Mouse (Mus musculus) kidney, adult 9 months (tissue): Measurements from ENCODE around the gene Wiz.
A peak's percentile ranks its signal among the peaks of the same experiment; 100 is the strongest.

Experiments
- DNase-seq: peaks from one replicate; pipeline ENCODE4 v3.0.0; 2022

Gene Wiz

DNA sequence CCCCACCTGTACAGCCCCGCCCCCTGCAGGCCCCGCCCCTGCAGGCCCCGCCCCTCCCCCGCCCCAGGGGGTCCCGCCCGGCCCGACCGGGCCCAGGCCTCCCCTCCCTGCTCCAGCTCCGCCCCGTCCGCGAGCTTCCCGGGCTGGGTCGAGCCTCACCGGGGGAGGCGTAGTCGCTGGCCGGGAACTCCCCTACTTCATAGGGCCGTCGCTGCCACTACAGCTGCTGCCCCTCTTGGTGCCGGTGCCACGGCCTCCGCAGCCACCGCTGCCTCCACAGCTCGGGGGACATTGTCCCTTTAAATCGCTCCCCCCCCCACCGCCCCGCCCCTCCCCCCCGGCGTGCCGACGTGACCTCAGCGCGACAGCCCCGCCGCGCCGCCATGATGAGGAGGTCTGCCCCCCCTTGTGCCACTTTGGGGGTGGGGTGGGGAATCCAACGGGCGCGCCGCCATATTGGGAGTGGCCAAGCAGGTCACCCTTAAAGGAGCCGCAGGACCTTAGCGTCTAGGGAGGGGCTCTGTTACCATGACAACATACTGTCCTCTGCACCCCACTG, at the start of gene Wiz:
TSS of gene Wiz (minus strand) at position 339 of the 559 bp plus-strand sequence.
- DNase-seq, result peak; percentile 97

DNA sequence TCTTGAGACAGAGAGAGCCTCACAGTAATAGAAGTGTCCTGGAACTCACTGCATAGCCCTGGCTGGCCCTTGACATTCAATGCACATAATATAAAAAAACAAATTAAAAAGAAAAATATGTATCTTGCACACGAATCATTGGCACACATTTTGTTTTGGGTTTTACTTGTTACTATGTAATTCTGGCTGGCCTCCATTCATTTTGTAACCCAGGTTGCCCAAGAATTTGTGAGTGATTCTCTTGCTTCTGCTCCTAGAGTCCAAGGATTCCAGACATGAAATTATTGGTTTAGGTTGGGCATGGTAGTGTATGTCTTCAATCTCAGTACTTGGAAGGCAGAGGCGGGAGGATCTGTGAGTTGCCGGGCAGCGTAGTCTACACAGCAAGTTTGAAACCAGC, 47.9 kb upstream of the Wiz start:
- no peak for DNase-seq

DNA sequence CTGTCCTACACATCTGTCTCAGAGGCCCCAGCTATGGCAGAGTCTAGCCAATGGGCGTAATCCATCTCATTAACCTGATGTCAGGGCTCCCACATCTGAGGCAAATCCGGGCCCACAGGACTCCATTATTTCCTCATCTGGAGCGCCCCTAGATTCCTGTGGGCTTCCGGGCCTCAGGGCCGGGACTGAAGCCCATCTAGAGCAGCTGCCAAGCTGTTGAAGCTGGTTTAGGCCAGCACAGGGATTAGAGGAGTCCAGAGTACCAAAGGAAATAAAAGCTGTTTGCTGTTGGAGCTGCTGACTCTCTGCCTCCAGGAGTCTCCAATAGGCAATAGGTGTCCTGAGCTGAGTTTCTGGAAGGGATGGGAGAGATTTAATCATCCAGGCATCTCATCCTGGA, 45.9 kb upstream of the Wiz start:
- DNase-seq, result peak; percentile 13

DNA sequence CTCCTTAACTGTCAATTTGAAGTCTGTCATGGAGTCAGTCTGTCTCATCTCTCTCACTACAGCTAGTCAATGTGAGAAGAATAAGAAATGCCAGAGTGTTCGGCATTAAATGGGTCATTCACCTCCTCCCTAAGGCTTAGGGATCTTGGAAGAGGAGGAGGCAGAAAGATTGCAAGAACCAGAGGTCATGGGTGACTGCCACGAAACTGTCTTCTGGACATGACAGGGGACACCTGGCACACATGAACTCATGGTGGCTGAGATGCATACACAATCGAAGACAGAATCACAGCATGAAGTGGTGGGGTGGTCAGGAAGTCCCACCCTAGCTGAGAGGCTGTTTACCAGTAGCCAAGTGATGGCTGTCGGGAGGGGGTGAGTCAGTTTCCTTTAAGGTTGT, 45.1 kb upstream of the Wiz start:
- DNase-seq, result no peak

DNA sequence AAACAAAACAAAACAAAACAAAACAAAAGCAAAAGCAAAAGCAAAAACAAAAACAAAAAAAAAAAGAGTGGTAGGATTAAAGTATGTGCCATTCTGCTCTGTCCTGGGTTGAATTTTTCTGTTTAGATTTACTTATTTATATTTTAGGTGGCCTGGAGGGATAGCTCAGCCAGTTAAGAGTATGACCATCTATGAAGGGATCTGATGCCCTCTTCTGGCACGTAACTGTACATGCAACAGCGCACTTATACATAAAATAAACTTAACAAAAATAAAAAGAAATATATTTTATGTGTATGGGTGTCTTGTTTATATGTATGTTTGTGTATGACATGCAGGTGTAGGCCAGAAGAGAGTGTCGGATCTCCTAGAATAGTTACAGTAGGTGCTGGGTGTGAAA, 42.7 kb upstream of the Wiz start:
- peak; percentile 25 for DNase-seq

DNA sequence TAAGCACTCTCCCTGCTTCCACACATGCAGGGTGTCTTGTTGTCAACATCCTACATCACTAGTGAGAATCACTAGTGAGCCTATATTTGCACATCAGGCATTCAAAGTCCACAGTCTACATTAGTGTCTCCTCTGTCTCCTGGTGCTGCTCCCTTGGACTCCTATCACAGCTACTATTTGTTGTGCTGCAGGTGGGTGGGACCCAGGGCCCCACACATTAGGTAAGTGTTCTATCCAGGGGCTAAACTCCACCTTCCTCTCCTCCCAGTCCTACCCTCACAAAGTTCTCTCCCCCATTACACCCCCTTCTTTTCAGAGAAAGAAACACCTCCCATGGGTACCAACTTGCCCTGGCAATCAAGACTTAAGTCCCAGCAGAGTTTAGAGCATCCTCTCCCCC, 37.4 kb upstream of the Wiz start:
- no peak for DNase-seq

DNA sequence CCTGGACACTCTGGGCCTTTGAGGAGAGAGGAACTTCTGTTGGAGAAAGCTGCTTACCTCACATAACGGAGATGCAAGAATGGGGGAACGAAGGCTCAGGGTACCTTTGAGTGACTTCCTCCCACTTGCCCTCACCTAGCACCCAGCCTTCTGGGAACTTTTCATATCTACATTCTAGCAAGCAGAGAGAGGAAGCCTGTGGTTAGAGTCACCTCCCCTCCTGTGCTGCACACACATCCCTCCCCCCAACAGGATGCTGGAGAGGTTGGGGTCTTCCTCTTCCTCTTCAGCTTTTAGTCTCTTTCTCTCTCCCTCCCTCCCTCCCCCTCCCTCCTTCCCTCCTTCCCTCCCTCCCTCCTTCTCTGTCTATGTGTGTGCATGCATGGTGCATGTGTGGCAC, 34.8 kb upstream of the Wiz start, which contains the start of gene Pglyrp2:
TSS of gene Pglyrp2 (minus strand) at position 134 of the 400 bp plus-strand sequence.
- DNase-seq, result no peak

DNA sequence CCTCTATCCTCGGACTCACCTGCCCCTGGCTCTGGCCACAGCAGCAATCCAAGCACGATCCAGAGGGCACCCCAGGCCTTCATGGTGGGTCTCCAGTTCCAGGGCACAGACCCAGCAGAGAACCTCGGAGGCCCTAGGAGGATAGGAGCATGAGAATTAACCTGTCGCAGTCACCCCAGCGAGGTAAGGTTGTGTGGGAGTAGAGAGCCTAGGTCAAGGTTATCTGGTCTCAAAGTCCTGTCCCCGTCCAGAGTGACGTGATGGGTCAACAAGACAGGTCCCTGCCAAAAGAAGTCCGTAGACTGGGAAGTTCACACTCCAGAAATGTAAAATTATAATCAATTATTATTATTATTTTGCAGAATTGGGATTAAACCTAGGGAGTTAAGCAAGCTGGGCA, 31.5 kb upstream of the Wiz start:
- no peak for DNase-seq

DNA sequence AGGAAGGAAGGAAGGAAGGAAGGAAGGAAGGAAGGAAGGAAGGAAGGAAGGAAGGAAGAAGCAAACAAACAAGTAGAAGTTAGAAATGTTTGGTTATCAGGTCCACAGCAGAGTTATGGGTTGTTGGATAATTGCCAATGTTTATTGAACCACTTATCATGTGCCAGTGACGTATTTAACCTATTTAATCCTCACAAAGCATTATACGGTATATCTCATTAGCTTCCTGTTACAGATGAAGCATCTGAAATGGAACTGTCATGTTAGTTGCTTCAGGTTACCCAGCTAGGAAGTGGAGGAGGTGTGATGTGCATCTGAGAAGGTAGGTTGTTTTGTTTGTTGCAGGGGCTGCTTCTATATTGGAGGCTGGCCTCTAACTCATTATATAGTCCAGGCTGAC, 30.8 kb upstream of the Wiz start:
- no peak for DNase-seq

DNA sequence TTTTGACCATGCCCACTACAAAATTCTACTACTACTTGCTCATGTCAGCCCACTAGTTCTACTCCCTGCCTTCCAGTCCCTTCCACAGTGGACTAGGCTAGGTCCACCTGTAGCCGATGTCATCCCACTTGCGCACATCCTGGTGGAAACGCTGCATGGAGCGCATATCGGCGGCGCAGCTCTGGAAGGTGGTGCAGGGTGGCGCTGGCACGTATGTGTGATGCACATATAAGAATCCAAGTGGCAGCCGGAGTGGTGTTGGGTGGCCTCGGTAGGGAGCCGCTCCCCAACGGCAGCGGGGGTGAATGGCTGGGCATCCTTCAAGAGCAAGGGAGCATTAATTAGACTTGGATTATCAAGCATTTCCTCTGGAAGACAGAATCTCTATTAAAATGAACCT, 27.5 kb upstream of the Wiz start:
- DNase-seq, result no peak

DNA sequence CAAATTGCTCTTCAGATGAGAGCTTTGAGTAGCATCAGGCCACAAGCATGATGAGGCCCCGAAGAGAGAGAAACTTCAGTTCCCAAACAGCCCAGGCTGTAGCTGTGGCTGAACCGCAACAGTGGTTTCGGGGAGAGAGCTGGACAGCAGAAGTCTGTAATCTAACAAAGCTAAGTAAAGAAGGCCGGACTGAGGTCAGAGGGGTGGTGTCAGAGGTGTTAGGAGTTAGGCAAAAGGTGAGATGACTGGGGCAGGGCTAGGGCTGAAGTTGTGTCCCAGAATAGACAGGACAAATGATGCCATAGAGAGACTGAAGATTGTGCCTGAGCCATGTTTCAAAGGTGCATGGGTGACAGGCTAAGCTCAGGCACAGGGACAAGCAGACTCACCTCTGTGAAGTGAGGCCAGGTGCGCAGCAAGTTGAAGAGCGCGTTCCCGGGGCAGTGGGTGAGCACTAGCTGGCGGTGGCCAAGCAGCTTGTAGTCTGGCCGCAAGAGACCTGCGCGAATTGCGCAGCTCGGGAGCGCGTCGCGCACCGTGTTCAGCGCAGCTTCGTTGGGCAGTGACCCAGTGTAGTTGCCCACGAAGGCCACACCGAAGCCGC, 26.3 kb upstream of the Wiz start:
- no peak for DNase-seq

DNA sequence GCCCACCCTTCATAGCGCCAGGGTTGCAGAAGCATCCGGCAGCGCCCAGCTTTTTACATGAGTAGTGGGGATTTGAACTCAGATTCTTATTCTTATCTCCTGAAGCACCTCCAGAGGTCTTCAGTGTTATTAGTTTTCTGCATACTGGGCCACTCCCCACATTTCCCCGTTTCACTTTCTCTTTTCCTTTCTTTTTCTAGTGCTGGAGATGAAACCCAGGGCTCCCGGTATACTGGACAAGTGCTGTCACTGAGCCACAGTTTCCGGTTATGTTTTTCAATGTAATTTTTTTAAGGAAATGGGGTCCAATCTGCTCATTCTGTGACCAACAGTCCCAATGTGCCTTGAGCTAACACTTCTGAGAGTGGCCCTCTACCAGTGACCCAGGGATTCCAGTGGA, 22.7 kb upstream of the Wiz start:
- DNase-seq, result no peak

DNA sequence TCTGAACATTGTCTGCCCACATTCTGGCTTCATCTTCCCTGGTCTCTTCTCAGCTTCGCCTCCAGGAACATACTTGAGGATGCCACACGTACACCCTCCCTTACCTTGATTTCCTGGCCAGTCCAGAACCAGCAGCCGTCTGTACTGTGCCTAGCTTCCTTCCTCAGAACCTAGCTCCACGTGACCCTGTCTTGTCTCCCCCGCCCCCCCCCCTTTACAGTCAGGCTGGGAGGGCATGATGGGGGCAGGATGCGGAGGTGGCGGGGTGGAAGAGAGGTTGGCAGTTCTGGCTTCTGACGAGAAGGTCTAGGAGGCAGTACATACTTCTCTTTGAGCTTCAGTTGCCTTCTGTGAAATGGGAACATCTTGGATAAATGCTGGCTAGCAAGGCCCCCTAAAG, 14.2 kb upstream of the Wiz start, which contains the start of gene Rasal3:
TSS of gene Rasal3 (minus strand) at position 167 of the 400 bp plus-strand sequence.
- DNase-seq, result no peak

DNA sequence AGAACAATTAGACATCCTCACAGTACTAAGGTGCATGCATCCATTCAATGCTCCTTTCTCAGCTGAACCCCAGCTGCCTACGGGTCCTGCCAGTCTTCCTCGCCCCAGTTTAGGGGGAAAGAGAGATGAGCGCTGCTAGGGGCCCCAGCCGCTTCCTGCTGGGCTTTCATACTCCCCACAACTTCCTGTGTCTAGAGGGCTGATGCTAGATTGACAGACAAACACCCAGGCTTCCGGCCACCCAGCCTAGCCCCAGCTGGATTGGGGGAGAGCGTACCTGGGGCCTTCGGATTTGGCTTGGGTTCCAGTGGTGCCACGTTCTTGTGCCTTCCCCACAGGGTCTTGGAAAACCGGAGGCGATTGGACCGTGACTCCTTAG, 13.5 kb upstream of the Wiz start:
- no peak for DNase-seq

DNA sequence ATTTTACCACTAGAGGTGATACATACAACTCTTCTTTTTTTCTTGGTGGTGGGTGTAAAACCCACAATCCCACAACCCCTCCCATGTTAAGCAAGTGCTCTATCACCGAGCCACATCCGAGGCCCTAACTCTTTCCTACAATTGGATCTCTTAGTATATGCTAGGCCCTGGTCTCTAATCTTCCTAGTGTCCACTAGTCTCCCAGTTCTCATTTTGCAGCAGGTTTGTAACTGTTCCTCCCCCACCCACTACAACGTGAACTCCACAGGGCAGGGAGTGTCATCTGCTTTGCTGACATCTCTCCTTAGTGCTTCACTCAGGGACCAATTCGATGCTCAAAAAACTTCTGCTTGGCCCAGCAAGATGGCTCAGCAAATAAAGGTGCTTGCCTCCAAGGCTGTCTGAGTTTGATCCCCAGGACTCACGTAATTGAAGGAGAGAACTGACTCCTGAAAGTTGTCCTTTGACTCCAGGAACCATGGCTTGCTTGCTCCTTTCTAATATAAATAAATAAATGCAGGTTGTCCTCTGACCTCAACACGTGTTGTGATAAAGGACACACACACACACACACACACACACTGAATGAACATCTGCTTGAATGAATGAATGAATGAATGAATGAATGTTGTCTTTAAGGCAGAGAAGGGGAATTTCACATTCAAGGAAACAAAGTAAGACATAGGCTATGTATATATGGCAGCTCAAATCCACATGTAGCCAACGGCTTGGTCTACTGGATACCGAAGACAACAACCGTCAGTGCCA, 13.0 kb upstream of the Wiz start:
- no peak for DNase-seq

DNA sequence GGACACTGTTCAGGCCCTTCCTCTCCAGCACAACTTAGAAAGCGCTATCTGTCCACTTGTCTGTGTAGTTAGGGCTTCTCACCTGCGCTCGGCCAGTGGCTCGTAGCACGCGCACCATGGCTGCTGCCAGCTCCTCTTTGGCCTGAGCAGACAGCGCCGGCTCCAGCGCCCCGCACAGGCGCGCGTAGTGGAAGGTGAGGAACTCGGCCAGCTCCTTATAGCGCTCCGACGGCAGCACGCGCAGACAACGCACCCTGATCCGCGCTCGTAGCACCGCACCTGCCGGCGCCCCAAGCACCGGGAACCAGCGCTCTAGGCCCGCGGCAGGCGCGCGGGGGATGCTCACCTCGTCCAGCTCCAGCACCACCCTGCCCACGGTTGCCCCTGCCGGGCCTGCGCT, 7.0 kb upstream of the Wiz start:
- DNase-seq, result no peak

DNA sequence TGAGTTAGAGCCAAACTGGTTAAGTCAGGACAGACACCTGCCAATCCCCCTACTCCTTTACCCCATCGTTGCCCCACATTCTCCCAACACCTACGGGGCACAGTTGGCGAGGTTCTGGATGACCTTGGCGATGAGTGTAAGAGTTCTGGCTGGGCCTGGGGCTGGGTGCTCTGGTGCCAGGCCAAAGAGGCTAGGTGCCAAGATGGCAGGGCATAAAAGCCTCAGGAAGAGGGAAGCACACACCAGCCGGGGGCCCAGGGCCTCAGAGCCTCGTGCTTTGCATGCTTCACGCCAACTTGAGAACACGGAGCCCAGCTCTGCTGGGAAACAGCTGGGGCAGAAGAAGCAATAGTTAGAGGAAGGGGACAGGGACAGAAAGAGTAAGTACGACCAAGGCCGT, 4.7 kb upstream of the Wiz start:
- no peak for DNase-seq

DNA sequence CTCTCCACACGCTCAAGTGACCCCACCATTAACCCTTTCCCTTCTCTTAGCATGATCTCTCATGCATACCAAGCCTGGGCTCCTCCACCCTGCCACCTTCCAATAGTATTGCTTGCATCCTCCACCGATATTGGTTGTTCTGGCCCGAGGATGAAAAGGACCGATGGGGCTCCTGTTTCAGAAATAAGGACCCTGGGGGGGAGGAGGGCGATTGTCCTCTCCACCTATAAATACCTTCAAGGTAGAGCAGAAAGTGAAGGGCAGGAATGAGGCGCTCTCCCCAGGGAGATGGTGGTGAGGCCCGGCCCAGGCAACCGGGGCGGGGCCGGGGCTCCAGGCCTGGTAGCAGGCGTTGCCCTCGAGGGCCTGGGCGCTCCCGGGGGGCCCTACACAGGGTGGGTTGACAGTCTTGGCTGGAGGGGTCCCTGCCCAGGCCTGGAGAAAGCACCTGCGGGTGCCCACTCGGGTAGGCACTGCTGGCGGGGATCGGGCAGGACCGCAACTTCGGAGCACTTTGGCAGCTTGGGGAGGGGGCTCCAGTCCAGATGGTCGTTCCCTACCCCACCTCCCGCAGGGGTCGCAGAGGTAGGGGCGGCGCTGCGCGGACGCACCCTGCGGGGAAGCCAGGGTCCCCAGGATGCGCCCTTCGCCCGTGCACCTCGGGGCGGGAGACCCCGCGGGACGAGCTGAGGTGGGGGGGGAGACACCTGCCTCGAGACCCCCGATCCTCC, 704 bp downstream of the Wiz start:
- peak; percentile 40 for DNase-seq

DNA sequence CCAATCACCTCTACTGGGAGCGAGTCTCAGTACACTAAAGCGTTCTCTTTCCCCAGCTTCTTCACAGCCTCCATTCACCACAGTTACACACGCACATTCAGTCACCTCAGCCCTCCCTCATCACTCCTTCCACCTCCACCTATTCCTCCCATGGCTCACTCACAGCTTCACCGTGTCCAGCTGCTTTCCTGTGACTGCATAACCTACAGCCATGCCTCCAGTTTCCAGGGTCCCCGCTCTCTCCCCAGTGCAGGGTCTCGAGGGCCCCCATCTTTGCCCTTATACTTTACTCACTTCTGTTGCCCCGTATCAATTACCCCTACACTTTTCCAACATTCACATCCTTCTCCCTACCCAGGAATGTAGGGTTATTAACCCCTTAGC, 1.3 kb downstream of the Wiz start:
- DNase-seq, result no peak

DNA sequence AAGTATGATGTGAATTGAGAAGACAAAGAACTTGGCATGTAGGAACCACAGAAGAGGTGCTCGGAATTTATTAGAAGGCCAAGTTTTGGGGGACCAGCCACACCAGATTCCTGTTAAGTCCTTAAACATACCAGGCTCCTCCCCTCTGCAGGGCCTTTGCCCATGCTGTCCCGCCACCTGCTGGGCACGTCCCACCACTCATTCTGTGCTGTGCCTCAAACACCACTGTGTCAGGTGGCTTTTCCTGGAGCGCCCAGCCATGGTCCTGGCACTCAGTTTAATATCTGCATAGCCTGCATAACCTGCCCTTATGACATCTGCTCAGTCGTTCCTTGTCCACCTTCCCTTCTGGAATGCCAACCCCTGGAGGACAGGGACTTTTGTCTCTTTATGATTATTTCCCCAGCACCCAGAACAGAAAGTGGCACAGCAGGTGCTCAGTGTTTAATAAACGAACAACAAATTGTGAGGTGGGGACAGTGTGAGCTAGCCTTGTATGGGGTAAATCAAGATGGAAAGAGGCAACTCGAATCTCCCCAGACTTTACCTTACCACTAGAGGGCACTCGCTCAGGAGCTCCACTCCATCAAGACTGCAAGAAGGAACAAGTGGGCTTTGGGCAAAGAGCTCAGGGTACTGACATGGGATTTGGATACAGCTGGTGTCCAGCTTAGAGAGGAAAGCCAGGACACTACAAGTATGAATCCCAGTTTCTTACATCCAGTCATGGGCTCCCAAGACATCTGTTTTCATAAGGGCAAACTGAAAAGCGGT, 2.4 kb downstream of the Wiz start:
- DNase-seq, result peak; percentile 63

DNA sequence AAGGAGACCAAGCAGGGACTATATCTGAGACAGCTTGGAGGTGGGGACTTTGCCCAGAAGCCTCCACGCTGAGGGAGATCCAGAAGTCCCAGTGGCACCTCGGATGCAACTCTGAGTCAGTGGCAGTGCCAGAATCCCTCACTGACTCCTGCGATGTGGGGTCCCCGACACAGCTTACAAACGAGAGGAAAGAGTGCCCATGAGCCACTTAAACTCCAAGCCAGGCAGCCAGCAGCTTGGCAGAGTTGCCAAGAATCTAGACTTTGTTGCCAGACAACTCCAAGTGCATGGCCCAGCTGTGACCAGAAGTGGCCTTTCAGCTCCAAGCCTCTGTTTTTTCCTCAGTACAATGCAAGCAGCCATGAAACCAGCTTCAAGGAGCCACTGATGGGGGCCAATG, 5.6 kb downstream of the Wiz start:
- DNase-seq, result no peak

DNA sequence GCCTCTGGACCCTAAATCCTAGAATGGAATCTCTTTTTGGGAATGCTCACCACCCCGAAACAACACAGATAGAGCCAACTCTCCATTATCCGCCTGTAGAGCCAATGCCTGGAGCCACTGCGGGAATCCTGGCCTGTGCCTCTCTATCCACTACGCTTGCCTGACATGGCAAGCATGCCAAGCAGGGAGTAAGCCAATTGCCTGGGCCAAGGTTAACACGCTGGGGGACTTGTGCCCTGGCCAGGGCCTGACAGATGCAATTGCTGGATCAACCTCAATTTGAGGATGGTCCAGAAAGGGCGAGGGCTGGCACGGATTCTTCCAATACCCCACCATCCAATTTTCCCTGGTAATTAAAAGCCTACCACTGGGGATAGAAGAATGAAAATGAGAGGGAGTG, 6.7 kb downstream of the Wiz start:
- no peak for DNase-seq

DNA sequence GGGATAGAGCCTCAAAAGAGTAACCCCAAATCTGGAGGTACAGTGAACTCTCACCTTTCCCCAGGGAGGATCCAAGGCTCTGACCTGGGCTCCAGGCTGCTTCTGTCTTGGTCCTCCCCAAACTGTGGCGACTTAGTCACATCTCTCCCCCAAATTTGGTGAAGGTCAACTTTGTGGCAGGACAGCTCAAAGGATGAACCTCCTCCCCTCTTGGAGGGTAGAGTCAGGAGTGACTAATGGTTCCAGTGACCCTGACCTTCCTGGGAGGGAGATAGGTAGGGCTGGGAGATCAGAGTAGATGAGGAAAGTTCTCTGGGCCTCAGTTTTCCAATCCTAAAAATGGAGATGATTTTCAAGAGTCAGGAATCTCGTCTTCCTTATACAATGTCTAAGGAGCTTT, 10.5 kb downstream of the Wiz start:
- DNase-seq, result no peak
